Mouse (Mus musculus) Patski (cell line): ENCODE measurements at regions not wholly inside any gene's neighbourhood (a gene's known extent, or its start where the extent isn't known, plus 50 kb on each side); places are given as distances from the start of the nearest gene placed in this dataset.

Experiments
- ATAC-seq: fragments of 100-300 bp; one replicate; pipeline ENCODE4 v1.8.0; 2021
- CTCF ChIA-PET: fragments of 350-600 bp; sonication (Branson Sonifier 250); formaldehyde crosslinking; loops from one replicate; lab custom pipeline; 2022; ENCODE audit warnings: inconsistent platforms; lab: Charles Lee
- POLR2A ChIA-PET: fragments of 350-600 bp; sonication (Branson Sonifier 250); formaldehyde crosslinking; loops from one replicate; lab custom pipeline; 2022; ENCODE audit warnings: antibody characterized with exemption, inconsistent platforms; lab: Charles Lee
- DNase-seq: peaks from one replicate; pipeline ENCODE4 v3.0.0-alpha.2; 2011; ENCODE audit warnings: low read depth, low spot score
- H3K27me3 ChIP-seq: fragments of 371-371 bp; one replicate; pipeline ENCODE4 v1.5.1; 2021
- CTCF ChIP-seq: fragments of 100-300 bp; IDR thresholded peaks from one replicate; pipeline ENCODE4 v1.5.1; 2021
- in situ Hi-C: fragments of 300-500 bp; cut with MboI; formaldehyde crosslinking; loops from 3 replicates; pipeline ENCODE4 v1.11.1; 2018; ENCODE audit warnings: low pct_unique_long_range_greater_than_20kb, mixed read lengths

DNA sequence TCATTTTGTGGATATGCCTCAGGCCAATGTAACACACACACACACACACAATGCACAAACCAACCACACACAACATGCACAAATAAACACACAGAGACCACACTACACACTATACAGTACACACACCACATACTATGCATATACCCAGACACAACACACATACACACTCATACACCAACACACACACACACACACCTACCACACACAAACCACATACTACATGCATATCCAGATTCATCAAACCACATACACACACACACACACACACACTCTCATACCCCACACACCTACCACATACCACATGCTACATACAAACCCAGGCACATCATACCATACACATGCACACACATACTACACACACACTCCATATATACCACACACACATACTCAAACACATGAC, 237.0 kb upstream of the Lyplal1 start:
- CTCF ChIA-PET = no interaction called here
- in situ Hi-C loops = no loop called here
- ATAC-seq (no peak), DNase-seq (no peak)
- no peaks in the 10 kb centered on the region for H3K27me3 ChIP-seq
- TF ChIP-seq CTCF = no peak
- POLR2A ChIA-PET = no interaction called here

DNA sequence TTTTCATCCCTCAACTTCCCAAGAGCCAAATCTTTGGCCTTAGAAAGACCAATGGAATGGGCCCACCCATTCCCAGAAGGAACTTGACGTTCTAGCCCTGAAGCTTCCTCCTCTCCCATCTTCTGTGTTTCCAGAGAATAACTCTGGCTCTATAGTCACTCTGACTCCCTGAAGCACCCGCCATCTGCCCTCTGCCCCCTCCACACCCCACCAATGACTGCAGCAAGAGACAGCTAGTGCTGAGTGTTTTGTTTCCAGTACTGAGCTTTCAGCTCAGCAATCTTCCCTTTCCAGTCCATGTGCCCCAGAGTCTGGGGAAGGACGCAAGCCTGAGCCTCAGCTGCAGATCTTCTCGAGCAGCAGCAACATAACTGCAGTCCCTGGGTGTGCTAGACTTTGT, 233.3 kb upstream of the Lyplal1 start:
- TF ChIP-seq CTCF = no peak
- POLR2A ChIA-PET = no interaction called here
- CTCF ChIA-PET = no interaction called here
- H3K27me3 ChIP-seq = no peaks in the 10 kb centered on the region
- in situ Hi-C loops = no loop called here
- DNase-seq (no peak), ATAC-seq (no peak)

DNA sequence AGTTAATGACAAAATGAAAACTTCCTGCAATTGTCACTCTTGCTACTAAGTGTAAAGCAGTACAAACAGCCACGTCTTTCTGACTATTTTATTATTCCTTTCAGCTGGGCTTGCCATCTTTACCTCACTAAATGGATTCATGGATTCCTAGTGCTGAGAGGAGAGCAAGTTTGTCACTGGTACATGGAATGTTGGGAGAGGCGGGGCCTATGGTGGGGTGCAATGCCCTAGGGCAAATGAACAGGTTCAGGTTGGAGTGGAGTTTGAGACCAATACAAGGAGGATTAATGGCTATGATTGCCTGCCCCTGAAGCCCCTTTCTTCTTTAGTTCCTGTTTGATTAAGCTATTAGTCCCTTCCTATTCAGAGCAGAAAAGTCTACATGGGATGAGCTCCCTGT, 232.9 kb upstream of the Lyplal1 start:
- CTCF ChIA-PET = no interaction called here
- no peaks in the 10 kb centered on the region for H3K27me3 ChIP-seq
- POLR2A ChIA-PET = no interaction called here
- DNase-seq = no peak
- TF ChIP-seq CTCF = no peak
- in situ Hi-C loops = no loop called here
- no peak for ATAC-seq

DNA sequence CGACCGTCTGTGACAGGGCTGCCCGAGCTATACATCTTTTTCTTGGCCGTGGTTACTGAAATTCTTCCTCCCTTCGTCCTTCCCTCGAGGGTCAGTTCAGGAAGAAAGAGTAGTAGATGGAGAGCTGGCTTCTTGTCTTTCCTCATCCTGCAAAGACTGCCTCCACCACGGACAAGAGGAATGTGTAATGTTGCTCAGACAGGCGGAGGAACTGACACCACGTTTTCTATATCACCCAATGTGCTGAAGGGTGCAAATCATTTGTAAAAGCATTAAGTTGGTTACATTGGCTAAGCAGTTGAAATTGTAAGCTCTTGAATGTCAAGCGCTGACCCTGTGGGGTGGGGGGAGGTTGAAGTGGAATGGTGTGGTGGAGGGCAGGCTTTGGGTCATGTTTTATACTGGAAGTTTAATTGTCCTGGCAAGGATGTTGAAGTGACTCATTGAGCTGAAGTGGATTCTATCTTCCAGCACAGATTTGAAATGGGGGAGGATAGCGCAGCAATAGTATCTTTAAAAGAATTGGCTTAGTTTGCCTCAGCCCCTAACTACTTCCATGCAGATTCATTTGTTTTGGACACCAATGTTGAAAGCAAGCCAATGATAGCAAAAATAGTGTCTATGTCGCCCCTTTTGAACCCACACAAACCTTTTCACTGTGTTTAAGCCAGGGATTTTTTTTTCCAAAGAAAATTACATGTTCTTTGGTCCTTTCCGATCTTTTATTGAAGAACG, 230.5 kb upstream of the Lyplal1 start:
- no peak for TF ChIP-seq CTCF
- ChIA-PET POLR2A (no interaction called here), CTCF (interaction anchor here (1.0 to 1.9 kb wide), 2 partner anchors 13 kb away, joined by 3 to 6 read pairs; no protein-coding TSS in a partner anchor)
- ATAC-seq (no peak), DNase-seq (no peak)
- in situ Hi-C loops = no loop called here
- no peaks in the 10 kb centered on the region for H3K27me3 ChIP-seq

DNA sequence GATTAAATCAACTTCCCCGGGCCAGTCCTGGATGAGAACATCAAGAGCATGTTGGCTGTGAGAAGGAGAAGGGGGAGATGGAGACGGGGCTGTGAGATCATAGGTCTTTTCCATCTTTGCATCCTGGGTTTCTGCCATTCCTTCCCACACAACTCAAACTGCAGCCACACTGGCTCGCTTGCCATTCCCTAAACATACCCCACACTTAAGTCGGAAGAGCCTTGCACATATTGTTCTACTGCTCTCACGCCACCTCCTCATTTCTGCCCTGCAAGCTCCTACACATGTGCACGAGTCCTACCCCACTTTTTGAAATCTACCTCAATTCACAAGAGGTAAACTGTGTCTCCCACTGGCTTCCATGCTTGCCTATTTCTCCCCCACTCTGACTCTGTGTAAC, 228.3 kb upstream of the Lyplal1 start:
- CTCF ChIA-PET = no interaction called here
- H3K27me3 ChIP-seq = no peaks in the 10 kb centered on the region
- DNase-seq (no peak), ATAC-seq (no peak)
- in situ Hi-C loops = no loop called here
- POLR2A ChIA-PET = no interaction called here
- TF ChIP-seq CTCF = no peak

DNA sequence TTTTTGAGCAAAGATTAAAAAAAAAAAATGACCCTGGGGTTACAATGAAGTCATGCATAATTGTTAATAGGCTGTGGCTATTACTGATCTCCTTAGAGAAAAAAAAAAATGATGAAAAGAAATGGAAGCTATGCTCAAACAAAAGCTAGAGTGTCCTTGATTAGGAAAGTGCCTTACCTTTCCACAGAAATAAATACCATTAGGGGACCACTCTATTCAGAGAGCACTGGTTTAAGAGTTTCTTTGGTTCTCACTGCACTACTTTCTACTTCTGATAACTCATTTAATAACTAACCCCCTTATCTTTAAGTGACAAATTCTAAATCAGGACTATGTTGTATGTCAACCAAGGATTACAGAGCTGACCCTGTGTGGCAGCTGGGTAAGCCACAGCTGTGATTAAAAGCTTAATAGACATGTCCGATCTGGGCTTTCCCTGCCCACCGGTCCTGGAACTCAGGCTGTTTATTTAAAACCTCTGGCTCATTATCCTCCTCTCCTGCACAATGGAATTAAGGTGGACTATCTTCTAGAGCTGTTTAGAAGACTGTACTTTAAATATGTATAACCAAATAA, 225.9 kb upstream of the Lyplal1 start:
- no peak for ATAC-seq
- DNase-seq = no peak
- CTCF ChIA-PET = interaction anchor here (1.0 to 2.0 kb wide), 2 partner anchors 22 to 49 kb away, joined by 3 to 4 read pairs; no protein-coding TSS in a partner anchor
- TF ChIP-seq CTCF = no peak
- in situ Hi-C loops = loop anchor here (5.0 kb wide), 1 partner anchor 41 kb away; no protein-coding TSS in a partner anchor
- H3K27me3 ChIP-seq = no peaks in the 10 kb centered on the region
- POLR2A ChIA-PET = no interaction called here

DNA sequence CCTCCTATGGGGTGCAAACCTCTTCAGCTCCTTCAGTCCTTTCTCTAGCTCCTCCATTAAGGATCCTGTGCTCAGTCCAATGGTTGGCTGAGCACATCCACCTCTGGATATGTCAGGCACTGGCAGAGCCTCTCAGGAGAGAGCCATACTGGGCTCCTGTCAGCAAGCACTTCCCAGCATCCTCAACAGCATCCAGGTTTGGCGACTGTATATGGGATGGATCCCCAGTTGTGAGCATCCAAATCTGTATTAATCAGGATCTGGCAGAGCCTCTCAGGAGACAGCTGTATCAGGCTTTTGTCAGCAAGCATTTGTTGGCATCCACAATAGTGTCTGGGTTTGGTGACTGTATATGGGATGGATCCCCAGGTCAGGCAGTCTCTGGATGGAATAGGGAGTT, 225.3 kb upstream of the Lyplal1 start:
- POLR2A ChIA-PET = interaction anchor here (0.7 kb wide), 1 partner anchor 40 kb away, joined by 4 read pairs; no protein-coding TSS in a partner anchor

DNA sequence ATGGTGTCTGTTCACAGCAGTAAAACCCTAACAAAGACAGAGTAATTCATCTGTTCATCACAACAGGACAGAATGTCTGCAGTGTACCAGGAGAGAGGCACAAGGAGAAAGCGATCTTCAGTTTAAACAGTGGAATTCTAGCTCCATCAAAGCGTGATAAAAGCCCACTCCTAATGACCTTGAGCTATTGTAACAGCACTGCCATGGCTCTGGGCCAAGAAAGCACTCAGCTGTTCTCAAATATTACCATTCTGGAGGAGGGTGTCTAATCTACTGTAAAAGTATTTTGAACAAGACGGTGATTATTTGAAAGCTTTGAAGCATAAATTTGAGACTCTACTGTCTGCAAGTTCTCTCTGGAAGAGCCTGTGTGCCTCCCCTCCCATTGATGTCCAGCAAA, 224.8 kb upstream of the Lyplal1 start:
- CTCF ChIA-PET = interaction anchor here (1.6 kb wide), 1 partner anchor 18 kb away, joined by 3 read pairs; no protein-coding TSS in a partner anchor
- TF ChIP-seq CTCF = no peak
- POLR2A ChIA-PET = interaction anchor here (0.7 kb wide), 1 partner anchor 41 kb away, joined by 4 read pairs; no protein-coding TSS in a partner anchor
- in situ Hi-C loops = loop anchor here (5.0 kb wide), 1 partner anchor 40 kb away; no protein-coding TSS in a partner anchor
- no peaks in the 10 kb centered on the region for H3K27me3 ChIP-seq
- ATAC-seq (no peak), DNase-seq (peak; percentile 73)

More for the DNA sequence above, 225.3 kb upstream of the Lyplal1 start:
- no peak for DNase-seq
- no peaks in the 10 kb centered on the region for H3K27me3 ChIP-seq
- in situ Hi-C loops = loop anchor here (5.0 kb wide), 1 partner anchor 40 kb away; no protein-coding TSS in a partner anchor
- CTCF ChIA-PET = interaction anchor here (1.6 kb wide), 1 partner anchor 19 kb away, joined by 3 read pairs; no protein-coding TSS in a partner anchor
- no peak for TF ChIP-seq CTCF
- no peak for ATAC-seq

DNA sequence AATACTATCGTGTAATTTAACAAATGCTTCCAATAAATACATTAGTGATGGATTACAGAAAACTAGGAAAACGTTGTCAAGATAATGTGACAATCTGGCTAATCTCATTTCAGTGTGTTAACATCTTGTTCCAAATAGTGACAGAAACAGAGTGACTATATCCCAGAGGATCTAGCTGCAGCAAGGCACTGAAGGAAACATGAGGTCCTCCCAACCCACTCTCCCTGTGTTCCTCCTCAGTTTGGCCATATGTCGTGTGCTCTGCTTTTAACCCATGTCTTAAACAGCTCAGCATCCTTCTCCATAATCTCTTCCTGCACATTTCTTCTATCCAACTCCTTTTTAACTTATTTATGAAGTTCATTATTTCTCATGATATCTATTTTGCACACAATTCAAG, 223.6 kb upstream of the Lyplal1 start:
- CTCF ChIA-PET = interaction anchor here (0.8 to 1.6 kb wide), 2 partner anchors 17 to 30 kb away, joined by 3 read pairs; no protein-coding TSS in a partner anchor
- no peak for ATAC-seq
- in situ Hi-C loops = loop anchor here (5.0 kb wide), 1 partner anchor 38 kb away; no protein-coding TSS in a partner anchor

DNA sequence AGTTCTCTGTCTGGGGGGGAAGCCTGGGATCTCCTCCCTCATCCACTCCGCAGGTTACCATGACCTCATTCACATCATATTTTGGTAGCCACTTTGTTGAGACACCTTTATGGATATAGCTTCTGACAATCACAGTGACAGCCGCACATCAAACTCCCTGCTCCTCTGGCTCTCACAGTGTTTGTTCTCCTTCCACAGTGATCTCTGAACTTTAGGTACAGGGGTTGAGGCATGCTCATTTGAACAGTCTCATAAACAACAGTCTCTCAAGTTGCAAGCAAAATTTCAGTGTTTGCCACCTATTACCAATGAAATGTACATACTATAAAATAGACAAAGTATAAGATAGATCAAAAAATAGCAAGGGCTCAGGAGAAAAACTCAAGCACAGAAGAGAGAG, 200.2 kb upstream of the Lyplal1 start:
- no peaks in the 10 kb centered on the region for H3K27me3 ChIP-seq
- in situ Hi-C loops = no loop called here
- ATAC-seq (no peak), DNase-seq (no peak)
- no peak for TF ChIP-seq CTCF
- ChIA-PET POLR2A (no interaction called here), CTCF (interaction anchor here (1.0 kb wide), 1 partner anchor 13 kb away, joined by 4 read pairs; no protein-coding TSS in a partner anchor)

More for the DNA sequence above, 223.6 kb upstream of the Lyplal1 start:
- no peak for TF ChIP-seq CTCF
- DNase-seq = no peak
- POLR2A ChIA-PET = no interaction called here
- H3K27me3 ChIP-seq = no peaks in the 10 kb centered on the region

DNA sequence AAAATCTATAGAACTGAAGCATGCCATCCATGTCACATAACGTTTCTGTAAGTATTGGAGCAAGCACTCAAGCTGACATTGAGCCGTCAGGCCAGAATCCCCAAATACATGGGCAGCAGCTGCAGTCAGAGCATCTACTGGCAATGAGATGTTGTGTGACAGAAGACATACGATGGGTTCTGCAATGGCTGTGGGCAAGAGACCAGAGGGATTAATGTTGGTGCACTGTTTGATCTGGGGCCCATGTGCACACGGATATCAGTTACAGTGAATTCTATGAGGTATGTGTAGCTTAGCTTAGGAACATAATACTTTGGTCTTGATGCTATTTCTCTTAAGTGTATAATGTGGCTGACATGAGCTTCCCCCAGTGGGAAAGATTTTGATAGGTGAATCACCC, 197.1 kb upstream of the Lyplal1 start:
- POLR2A ChIA-PET = no interaction called here
- in situ Hi-C loops = no loop called here
- H3K27me3 ChIP-seq = no peaks in the 10 kb centered on the region
- TF ChIP-seq CTCF = no peak
- CTCF ChIA-PET = interaction anchor here (1.6 kb wide), 1 partner anchor 10 kb away, joined by 8 read pairs; no protein-coding TSS in a partner anchor
- DNase-seq = no peak
- ATAC-seq = no peak
